Mouse (Mus musculus) regulatory T cell (primary cell): ENCODE measurements around the gene Xrcc5.

Experiments
- in situ Hi-C: fragments of 300-600 bp; cut with MboI, MseI; formaldehyde crosslinking; loops from one replicate; pipeline ENCODE4 v1.15.1; 2025; ENCODE audit warnings: high pct_unique_total_duplicates

The Xrcc5 gene

DNA sequence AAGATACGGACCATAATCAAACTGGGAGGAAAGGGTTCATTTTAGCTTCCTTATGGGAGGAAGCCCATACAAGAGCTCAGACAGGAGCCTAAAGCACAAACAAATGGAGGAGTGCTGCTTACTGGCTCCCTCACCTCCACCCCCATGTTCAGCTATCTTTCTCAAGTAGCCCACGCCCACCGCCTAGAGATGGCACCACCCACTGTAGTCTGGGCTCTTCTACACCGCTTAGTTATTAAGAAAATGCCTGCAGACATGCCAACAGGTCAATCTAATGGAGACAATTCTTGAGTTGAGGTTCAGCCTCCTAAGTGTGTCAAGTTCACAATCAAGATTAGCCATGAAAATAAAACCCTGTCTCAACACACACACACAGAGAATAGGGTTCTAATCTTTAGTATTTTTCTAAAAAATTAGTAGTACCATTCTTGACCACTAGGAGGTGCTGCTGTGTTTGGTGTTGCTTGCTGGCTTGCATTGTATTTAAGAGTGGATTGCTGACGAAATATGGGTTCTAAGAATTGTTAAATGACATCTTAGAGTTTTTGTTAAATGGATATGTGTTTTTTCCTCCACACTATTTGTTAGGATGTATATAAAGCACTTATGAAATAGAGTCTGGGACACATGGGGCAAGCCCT lies 6.3 kb downstream of the Xrcc5 start:
- in situ Hi-C loops: loop anchor here (25.0 kb wide), 1 partner anchor 549 kb away; the partner anchor contains the start of gene Igfbp5

DNA sequence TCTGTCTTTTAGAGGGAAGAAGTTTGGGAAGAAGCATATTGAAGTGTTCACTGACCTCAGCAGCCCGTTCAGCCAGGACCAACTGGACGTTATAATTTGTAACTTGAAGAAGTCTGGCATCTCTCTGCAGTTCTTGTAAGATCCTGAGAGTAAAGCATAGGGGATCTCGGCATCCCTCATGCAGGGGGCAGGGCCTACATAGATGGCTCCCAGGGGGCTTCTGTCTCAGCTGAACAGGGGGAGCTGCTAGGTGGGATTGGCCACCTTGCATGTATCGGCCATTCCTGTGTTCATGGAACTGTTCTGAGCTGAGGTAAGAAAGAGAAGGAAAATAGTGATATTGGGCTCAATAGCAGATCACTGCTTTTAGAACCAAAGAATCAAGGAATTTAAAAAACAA lies 8.2 kb downstream of the Xrcc5 start:
- in situ Hi-C loops: loop anchor here (25.0 kb wide), 1 partner anchor 547 kb away; the partner anchor contains the start of gene Igfbp5

DNA sequence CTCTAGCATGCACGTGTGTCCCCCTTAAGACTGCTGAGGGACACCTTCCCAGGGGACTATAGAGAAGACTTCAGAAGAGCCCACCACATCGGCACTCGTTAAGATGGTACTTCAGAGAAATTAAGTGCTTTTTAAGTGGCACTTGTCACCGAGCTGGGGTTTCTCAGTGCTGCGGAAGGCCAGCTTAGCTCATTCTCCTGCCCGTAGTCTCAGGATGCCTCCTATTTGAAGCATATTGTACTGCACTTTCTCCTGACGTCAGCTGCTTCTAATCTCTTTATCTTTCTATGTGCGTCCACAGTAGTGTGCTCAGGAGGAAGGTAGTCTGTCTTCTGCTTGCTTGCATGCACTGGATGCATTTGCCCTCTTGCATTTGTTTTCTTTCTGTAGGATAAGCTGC lies 9.2 kb downstream of the Xrcc5 start:
- in situ Hi-C loops: loop anchor here (25.0 kb wide), 1 partner anchor 546 kb away; the partner anchor contains the start of gene Igfbp5

DNA sequence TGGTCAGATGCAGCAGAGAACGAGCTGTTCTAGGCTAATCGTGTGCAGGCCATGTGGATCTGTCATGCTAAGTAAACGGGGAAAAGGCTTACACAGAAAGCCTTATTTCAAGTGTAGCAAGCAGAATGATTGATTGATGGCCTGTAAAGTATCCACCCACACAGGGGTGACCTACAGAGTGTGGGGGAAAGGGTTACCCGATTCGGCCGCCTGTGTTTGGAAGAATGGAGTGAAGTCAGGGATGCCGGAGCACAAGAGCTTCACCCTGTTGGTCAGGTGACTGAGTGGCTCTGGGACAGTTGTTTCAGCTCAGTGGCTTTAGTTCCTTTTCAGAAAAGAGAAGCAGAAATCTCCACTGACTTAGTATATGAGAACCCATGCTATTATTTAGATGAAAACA lies 9.7 kb downstream of the Xrcc5 start:
- in situ Hi-C loops: loop anchor here (25.0 kb wide), 1 partner anchor 545 kb away; the partner anchor contains the start of gene Igfbp5

DNA sequence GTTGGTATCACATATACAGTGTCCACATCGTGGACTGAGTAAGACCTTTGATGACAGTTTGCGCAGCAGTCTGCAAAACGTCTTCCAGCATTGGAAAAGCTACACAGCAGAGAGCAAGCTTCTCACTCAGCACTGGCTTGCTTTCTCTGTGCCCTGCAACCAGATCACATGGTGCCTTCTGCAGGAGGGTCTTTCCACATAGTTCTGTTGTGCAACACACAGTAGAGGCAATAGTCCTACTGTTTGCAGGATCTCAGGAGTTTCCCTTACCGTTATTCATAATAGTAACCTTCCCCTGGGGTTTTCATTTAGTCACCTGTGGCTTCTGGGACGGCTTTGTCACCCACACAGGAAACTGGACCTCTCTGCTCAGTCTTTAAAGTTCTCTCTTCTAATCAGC lies 13.5 kb downstream of the Xrcc5 start:
- in situ Hi-C loops: loop anchor here (25.0 kb wide), 1 partner anchor 542 kb away; the partner anchor contains the start of gene Igfbp5

DNA sequence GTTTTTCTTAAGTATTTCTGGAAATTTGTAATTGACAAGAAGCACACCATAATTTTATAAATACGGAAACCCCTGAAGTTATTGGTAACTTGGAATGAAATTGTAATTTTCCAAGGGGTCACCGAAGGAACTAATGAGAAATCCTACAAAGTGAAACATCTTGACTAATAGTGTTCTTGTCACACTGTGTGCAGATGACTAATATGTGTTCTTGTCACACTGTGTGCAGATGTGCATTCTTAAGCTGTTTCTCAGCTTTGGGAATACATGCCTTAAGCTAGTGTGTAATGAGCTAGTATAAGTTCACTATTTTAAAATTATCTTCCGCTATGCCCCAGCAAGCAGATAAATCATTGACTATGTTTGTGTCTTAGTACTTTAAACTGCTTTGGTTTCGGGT lies 16.0 kb downstream of the Xrcc5 start:
- in situ Hi-C loops: loop anchor here (25.0 kb wide), 1 partner anchor 539 kb away; the partner anchor contains the start of gene Igfbp5

- in situ Hi-C loops: no loop called here
These were observed 19.1 kb downstream of the Xrcc5 start for GRCm38 (mm10) chr1:72326162-72326821.

GRCm38 (mm10) chr1:72334807-72335206 lies 27.6 kb downstream of the Xrcc5 start:
- in situ Hi-C loops: no loop called here

DNA sequence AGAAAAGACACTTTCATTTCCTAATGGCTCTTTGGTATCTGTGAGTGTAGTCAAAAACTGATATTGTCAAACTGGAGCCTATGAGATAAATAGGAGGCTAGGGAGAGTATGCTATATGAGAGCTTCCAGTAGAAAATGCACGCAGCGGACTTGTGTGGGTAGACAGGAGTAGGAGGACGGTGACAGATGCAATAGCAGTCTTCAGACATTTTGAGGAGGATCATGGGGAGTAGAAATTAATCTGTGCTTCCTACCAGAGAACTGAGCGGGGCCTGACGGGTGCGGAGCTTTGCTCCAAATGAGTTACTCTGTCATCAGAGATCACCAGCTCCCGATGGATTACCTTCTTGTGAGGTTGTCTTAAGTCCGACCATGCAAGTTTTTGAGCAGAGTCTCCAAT lies 29.6 kb downstream of the Xrcc5 start:
- in situ Hi-C loops: no loop called here

- in situ Hi-C loops: no loop called here
These were observed 31.1 kb downstream of the Xrcc5 start for GRCm38 (mm10) chr1:72338341-72338740.

DNA sequence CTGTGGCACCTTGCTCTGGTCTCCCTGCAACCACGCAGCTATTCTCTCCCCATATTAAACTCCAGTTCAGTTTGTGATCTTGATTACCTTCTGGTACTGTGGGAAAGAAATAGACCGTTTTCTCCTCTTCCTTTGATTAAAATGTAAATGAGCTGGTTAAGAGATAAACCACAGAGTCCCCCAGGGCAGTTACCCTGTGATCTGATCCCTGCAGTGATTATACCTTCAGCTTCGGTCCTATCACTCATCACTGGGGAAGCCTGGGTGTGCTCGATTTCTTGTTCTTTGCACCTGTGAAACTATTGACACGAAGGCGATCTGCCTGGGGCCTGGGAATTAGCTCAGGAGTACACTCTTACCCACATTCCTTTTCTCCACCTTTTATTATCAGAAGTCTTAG lies 40.7 kb downstream of the Xrcc5 start:
- in situ Hi-C loops: no loop called here

GRCm38 (mm10) chr1:72354856-72355255 lies 47.6 kb downstream of the Xrcc5 start:
- in situ Hi-C loops: no loop called here

GRCm38 (mm10) chr1:72358216-72358615 lies 51.0 kb downstream of the Xrcc5 start:
- in situ Hi-C loops: no loop called here

DNA sequence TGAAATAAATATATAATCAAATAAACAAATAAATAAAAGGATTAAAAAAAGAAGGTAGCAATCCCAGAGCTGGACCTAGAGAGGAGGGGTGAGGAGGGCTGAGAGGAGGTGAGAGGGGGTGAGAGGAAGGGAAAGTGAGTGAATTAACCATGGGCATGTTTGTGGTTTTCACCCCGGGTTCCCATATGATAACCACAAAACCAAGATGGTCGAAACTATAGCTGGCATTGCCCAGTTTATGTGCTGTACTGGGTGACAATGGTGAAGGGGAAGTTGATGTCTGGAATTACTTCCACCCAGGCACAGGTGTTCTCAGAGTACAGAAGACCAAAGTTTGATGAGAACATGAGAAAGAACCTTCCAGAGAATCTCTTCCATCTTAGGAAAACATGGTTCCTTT lies 52.2 kb downstream of the Xrcc5 start:
- in situ Hi-C loops: no loop called here

DNA sequence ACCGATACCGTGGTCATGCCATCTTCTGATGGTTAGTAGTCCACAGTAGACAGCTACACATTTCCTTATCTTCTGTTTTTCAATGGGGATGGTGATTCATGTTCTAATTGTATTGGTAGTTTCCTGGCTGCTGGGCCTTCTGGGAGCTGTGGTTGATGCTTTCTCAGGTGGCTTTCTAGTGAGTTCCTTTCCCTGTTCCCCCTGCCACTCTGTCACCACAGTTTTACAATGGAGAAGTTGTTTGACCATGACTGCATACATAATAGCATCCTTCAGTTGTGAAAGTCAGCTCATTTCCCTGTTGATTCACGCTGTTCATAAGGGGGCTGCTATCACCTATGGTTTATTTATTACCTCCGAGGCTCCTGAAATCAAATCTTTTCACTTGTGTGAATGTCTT lies 53.6 kb downstream of the Xrcc5 start:
- in situ Hi-C loops: no loop called here

- in situ Hi-C loops: no loop called here
These were observed 57.4 kb downstream of the Xrcc5 start for GRCm38 (mm10) chr1:72364661-72365060.

DNA sequence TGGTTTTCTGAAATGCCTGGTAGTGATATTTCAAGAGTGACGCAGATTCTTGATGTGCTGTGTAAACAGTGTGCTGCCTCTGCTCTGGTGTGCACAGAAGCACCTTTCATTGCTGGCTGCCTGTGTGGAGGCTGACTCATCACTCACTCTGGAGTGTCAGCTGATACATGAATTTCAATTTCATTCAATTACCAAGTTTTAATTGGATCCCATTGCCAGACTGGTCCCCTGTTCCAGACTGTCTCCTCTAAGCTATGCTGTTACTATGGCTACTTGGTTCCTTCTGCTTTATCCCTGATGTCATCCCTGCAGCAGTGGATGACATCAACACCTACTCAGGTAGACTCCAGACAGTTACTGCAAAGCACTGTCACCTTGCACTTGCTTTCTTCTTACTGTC lies 65.3 kb downstream of the Xrcc5 start:
- in situ Hi-C loops: no loop called here

GRCm38 (mm10) chr1:72372913-72373312 lies 65.7 kb downstream of the Xrcc5 start:
- in situ Hi-C loops: no loop called here

GRCm38 (mm10) chr1:72373648-72374047 lies 66.4 kb downstream of the Xrcc5 start:
- in situ Hi-C loops: no loop called here

GRCm38 (mm10) chr1:72374049-72374448 lies 66.8 kb downstream of the Xrcc5 start:
- in situ Hi-C loops: no loop called here

- in situ Hi-C loops: no loop called here
These were observed 70.9 kb downstream of the Xrcc5 start for GRCm38 (mm10) chr1:72378151-72378550.

DNA sequence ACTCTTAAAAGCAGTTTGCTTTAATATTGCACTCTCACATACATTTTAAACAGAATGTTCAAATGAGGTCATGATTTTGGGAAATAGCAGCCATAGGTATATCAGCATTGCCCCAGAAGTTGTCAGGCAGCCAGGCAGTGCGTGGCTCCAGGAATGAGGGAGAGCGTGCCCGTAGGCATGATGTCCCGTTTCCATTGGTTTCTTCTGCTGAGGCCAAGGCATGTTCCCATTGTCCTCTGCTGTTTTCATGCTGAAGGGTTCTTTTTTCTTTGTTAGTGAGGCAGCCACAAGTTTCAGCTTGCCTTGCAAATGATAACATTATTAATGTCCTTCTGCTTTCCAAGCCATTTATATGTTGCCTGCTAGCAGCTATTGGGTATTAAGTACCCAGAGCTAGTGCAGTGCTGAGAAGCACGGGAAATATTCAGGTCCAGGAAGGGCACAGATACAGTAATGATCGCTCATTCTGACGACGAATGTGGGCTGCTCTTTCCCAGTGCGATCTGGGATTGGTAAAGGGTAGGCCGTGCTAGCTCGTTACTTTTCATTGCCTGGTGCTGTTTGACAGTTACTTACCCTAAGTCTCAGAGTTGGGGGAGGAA lies 72.6 kb downstream of the Xrcc5 start:
- in situ Hi-C loops: no loop called here

DNA sequence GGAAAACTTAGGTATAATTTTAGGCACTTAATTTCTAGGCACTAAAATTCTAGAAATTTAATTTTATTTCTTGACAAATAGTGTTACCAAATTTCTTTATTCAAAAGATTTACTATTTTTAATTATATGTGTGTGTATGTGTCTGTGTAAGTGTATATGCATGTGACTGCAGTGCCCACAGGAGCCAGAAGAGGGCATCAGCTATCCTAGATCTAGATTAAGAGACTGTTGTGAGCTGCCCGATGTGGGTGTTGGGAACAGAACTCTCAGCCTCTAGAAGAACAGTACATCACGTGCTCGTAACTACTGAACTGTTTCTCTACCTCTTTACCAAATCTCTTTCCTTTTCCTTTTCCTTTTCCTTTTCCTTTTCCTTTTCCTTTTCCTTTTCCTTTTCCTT lies 73.3 kb downstream of the Xrcc5 start:
- in situ Hi-C loops: no loop called here
